Mouse (Mus musculus) hematopoietic stem cell, adult 5-6 weeks (primary cell): ENCODE data around the gene Baiap2l1. TPM values are rescaled to one million over a fixed set of nuclear protein-coding genes. Genes with fewer than 3 reads are reported as not detected.

Experiments used
- ATAC-seq, 2 experiments: fragments of 125-278 bp in 1 of 2; replicated peaks in 1 of 2; 2 replicates each; pipeline ENCODE4 v1.8.0; 2016 to 2017; ENCODE audit warnings: inconsistent platforms in 2 of 2, mild to moderate bottlenecking in 2 of 2, moderate number of reproducible peaks in 2 of 2, low read depth in 1 of 2, moderate TSS enrichment in 1 of 2; ENCODE audit not compliant: low FRiP score in 2 of 2, poor library complexity in 2 of 2, severe bottlenecking in 2 of 2, insufficient read depth in 1 of 2, low TSS enrichment in 1 of 2
- total RNA-seq: library from RNA; stranded (forward); fragments of 172-1452, 232-1000 nt; gene quantifications from 2 replicates; pipeline ENCODE4 v1.2.3, GENCODE M21; 2017

Gene Baiap2l1
- total RNA-seq, 1 experiment from 2014 or later, result not detected

DNA sequence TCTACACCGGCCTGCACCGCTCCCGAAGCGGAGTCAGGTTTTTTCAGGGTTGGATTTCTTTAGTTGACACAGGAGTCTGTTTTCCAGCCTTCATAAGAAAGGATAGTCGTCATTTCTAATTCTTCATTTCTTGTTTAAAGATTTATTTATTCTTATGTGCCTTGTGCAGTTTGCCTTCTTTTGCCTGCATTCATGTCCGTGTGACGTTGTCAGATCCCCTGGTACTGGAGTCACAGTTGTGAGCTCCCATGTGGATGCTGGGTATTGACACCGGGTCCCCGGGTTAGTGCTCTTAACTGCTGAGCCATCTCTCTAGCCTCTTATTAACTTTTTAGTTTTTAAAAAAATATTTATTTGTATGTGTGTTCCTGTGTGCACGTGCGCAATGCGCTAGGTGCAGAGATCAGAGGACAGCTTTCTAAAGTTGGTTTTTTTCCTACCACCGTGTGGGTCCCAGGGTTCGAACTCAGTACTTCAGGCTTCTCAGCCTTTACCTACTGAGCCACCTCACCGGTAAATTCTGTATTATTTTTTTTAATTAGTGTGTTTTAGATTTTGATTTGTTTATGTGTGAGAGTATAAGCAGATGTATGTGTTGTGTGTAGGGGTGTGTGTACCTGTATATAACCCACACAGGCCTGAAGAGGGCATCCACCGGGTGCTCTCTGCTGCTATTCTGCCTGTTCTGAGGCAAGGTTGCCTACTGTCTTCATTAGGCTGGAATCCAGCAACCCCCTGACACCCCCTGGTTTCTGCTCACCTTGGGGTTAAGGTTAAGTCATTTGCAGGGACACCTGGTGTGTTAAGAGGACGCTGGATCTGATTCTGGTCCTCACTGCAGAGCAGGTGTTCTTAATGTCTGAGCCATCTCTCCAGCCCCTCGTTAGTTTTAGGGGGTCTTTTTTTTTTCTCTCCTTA is 133.8 kb downstream of the Baiap2l1 start:
- no peak for ATAC-seq

DNA sequence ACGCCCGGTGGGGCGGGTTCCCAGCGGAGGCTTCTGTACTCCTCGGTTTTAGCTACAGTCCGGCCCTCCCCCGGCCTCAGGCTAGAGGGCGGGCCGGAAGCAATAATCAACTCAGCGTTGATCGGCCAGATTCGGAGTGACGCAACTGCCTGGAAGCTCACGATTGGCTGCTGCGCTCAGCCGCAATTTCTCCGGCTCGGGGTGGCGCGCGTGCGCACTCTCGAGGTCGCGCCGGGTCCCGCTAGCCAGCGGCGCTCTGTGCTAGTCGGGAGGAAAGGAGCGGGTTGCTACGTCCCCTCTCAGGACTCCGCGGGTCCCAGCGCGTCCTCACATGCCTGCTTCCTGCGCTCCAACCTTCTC is 134.4 kb downstream of the Baiap2l1 start, which contains the start of gene Tecpr1:
Gene Tecpr1, minus strand, starts transcription at position 113 of the 360 bp plus-strand sequence.
- ATAC-seq, result peak; percentile 88 to 89

DNA sequence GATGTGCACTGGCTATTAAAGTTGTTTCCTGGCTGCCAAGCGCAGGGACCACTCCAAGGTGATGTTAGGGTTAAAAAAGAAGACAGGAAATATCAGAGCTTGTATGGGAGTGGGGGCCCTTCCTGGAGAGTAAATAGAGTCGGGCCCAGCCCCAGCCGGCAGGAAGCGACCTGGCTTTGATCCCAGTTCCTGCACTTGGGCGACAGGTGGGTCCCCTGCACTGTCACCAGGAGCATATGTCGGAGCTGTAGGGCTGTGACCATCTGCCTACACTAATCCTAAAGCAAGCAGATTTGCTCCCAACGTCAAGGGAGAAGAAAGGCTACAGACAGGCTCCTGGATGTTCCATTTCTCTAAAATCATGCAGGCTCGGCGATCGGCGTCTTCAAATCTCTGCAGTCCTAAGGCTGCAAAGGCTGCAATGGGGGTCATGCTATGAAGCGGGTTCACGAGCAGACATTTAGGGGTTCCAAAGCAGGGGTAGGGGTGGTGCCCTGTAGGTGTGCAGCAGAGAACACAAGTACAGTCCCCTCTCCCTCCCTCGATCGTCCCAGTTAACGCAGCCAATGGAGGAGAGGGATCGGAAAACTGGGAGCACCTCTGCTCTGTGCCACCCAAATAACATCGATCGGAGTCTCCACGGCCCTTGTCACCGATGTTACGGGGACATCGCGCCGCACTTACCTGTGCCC is 135.0 kb downstream of the Baiap2l1 start:
- ATAC-seq, result peak; percentile 5 to 7; a peak in 1 of 4 replicates

DNA sequence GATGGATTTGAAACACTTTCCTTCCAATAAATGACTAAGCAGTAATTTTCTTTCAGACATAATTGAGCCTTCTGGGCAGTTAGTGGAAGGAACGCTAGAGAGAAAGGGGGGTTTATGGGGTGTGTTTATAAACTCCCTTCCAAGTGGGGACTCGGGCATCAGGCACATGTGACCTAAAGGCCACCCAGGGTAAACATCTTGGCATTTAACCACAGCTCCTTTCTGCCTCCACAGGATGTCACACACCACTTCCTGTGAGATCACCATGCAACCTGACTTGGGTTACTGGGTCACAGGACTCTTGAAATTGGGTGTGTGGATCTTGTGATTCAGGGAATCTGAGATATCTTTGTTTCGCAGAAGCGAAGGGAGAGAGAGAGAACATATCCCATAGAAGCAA is 136.6 kb downstream of the Baiap2l1 start:
- peak; percentile 54 to 66 for ATAC-seq

DNA sequence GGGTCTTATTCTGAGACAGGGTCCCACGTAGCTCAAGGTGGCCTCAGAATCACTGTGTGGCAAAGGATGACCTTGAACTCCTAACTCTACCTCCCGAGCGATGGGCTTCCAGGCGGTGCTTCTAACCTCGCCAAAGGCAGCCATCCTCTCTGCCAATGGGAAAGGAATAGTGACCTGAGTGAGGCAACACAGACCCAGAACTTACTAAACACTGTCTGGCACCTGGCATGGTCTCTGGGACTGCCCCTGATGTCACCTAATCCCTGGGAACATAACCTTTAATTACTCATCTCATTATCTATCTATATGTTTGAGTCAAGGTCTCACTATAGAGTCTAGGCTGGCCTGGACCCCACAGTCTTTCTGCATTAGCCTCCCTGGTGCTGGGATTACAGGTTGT is 138.0 kb downstream of the Baiap2l1 start:
- no peak for ATAC-seq

DNA sequence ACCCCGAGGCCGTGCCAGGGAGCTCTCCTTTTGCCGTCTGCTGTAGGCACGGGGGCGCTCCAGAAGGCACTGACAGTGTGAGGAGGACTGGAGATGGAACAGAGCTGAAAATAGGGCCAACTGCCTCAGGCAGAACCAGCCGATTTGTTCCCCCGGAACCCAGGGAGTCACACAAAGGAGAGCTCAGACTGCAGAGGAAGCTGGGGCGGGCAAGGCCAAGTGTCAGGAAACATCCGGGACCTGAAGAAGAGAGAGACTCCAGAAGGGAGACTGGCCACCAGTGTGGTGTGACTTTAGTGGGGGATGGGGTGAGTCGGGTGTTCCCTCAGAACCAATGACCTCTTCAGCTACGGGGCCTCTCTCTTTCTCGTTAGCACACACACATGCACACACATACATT is 138.6 kb downstream of the Baiap2l1 start:
- no peak for ATAC-seq

DNA sequence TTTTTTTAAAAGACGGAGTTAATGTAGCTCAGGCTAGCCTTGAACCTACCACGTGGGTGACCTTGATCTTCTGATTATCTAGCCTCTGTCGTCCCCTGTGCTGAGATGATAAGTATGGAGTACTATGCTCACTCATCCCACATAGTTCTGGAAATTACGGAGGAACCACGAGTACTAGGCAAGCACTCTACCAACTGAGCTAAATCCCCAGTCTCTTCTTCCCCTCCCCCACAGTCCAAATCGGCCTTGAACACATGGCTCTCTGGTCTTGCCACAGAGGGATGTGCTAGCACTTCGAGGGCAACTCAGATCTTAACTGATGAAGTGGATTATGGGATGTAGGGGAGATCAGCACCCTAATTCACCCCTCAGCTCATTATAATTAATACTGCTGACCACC is 139.9 kb downstream of the Baiap2l1 start:
- no peak for ATAC-seq

DNA sequence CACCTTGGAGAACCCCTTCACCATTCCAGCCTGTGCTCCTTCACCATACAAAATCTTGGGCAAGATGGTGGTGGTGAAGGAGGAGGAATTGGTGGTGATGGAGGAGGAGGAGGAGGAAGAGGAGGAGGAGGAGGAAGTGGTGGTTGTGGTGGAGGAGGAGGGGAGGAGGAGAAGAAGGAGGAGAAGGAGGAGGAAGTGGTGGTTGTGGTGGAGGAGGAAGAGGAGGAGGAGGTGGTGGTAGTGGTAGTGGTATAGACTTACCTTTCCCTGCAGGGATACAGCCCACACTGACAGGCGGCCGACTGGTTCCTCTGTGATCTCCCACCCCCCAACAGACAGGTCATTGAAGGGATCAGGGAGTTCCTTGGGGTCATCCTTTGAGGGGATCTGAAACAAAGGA is 141.9 kb downstream of the Baiap2l1 start:
- peak in 1 of 2 experiments; percentile 14; a peak in 1 of 4 replicates for ATAC-seq

Other genes with a start within 250 kb of the Baiap2l1 start
- 0.10 and 0.25 TPM in 2 replicates for gene Bhlha15, start 167.8 kb downstream of the Baiap2l1 start, total RNA-seq
- gene Tecpr1, start 134.5 kb downstream of the Baiap2l1 start, total RNA-seq, result 13.3 and 23.4 TPM in 2 replicates
- 15.3 and 26.8 TPM in 2 replicates for gene Bri3, start 113.7 kb downstream of the Baiap2l1 start, total RNA-seq
- gene Nptx2, start 187.8 kb upstream of the Baiap2l1 start, total RNA-seq, result not detected in 2 replicates